Mouse (Mus musculus) myocyte (in vitro differentiated cells): Measurements from ENCODE around the gene T2.

Experiments
- CEBPB ChIP-seq: IDR thresholded peaks from 2 replicates; pipeline ENCODE4 v1.6.1; 2011; ENCODE audit warnings: mild to moderate bottlenecking, moderate library complexity; ENCODE audit not compliant: poor library complexity, insufficient read depth, severe bottlenecking
- E2F4 ChIP-seq: IDR thresholded peaks from one replicate; pipeline ENCODE4 v1.6.1; 2011; ENCODE audit warnings: mild to moderate bottlenecking, control low read depth, moderate library complexity; ENCODE audit not compliant: insufficient read depth
- MAX ChIP-seq: IDR thresholded peaks from one replicate; pipeline ENCODE4 v1.6.1; 2011; ENCODE audit warnings: low read depth, mild to moderate bottlenecking, control low read depth
- MYOD1 ChIP-seq, 3 experiments: IDR thresholded peaks; one replicate each; pipeline ENCODE4 v1.6.1; 2011; ENCODE audit warnings: control low read depth in 2 of 3, low read depth in 2 of 3, mild to moderate bottlenecking in 2 of 3, moderate library complexity in 1 of 3; ENCODE audit not compliant: insufficient read length in 2 of 3, control insufficient read depth in 1 of 3
- MYOG ChIP-seq, 3 experiments: IDR thresholded peaks; one replicate each; pipeline ENCODE4 v1.6.1; 2011; ENCODE audit warnings: control low read depth in 2 of 3, low read depth in 2 of 3, mild to moderate bottlenecking in 2 of 3; ENCODE audit not compliant: insufficient read length in 2 of 3, control insufficient read depth in 1 of 3, insufficient read depth in 1 of 3
- POLR2A ChIP-seq: IDR thresholded peaks from one replicate; pipeline ENCODE4 v1.6.1; 2011; ENCODE audit warnings: low read depth, mild to moderate bottlenecking, control low read depth, moderate library complexity; ENCODE audit not compliant: insufficient read length
- POLR2AphosphoS2 ChIP-seq: IDR thresholded peaks from one replicate; pipeline ENCODE4 v1.6.1; 2011; ENCODE audit warnings: low read depth, control low read depth; ENCODE audit not compliant: insufficient read length
- REST ChIP-seq: IDR thresholded peaks from one replicate; pipeline ENCODE4 v1.6.1; 2011; ENCODE audit warnings: mild to moderate bottlenecking, control low read depth, moderate library complexity; ENCODE audit not compliant: insufficient read depth, insufficient read length
- SRF ChIP-seq: IDR thresholded peaks from one replicate; pipeline ENCODE4 v1.6.1; 2011; ENCODE audit warnings: low read depth; ENCODE audit not compliant: control insufficient read depth, insufficient read length
- TCF12 ChIP-seq: IDR thresholded peaks from one replicate; pipeline ENCODE4 v1.6.1; 2011; ENCODE audit warnings: mild to moderate bottlenecking, control low read depth; ENCODE audit not compliant: poor library complexity, insufficient read depth, severe bottlenecking
- TCF3 ChIP-seq: IDR thresholded peaks from one replicate; pipeline ENCODE4 v1.6.1; 2011; ENCODE audit warnings: low read depth, control low read depth; ENCODE audit not compliant: insufficient read length
- USF1 ChIP-seq: IDR thresholded peaks from one replicate; pipeline ENCODE4 v1.6.1; 2011; ENCODE audit warnings: low read depth, mild to moderate bottlenecking, control low read depth, moderate library complexity

GRCm38 (mm10) chr17:8339666-8340374 lies 16.0 kb upstream of the T2 start:
- no peak for TF ChIP-seq POLR2A
- no peak for TF ChIP-seq CEBPB
- no peak for TF ChIP-seq POLR2AphosphoS2
- no peak for TF ChIP-seq TCF12
- no peak for TF ChIP-seq E2F4
- no peak for TF ChIP-seq USF1
- TF ChIP-seq MAX: no peak
- TF ChIP-seq REST: no peak
- no peak for TF ChIP-seq MYOD1 (IDR thresholded peaks at IDR 0.05; ENCODE audit: control insufficient read depth in 1 of 3, insufficient read length in 2 of 3, low read depth in 2 of 3)
- no peak for TF ChIP-seq SRF
- no peak for TF ChIP-seq MYOG (IDR thresholded peaks at IDR 0.05; ENCODE audit: control insufficient read depth in 1 of 3, insufficient read depth in 1 of 3, insufficient read length in 2 of 3, low read depth in 2 of 3)
- TF ChIP-seq TCF3: no peak
